Comparison of ENCODE assay signal across 23 mouse cellular contexts in the genomic region with DNA sequence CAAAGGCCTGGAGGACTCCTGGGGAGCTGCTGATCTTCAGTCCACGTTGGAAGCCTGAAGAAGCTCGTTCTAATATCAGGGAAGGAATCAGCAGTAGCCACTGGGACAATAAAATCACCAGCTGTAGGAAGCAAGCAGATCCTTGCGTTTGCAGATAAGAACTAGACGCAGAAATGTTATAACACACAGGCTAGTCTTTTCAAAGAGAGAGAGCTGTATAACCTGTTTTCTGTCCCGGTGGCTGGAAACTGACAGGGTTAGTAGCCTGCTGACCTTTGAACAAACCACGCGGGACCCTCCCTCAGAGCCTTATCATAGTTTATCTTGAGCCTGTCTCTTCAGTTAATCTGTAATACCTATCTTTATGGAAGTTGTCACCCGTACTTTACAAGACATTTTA.
DNase-seq lines count a peak whose midpoint lies in the region; ATAC-seq and TF ChIP-seq lines count a peak whose summit lies in the region.
"Had no signal": no experiment of that assay in that cellular context is flagged by ENCODE, and none has a peak within 500 bp of the region (broad histone marks: within the 10 kb centered on the region; RNA-seq: fewer than 3 reads in every experiment).

No protein-coding gene starts in this region.

- H3K9me3 ChIP-seq in intestine, embryonic 14.5 days (ENCODE audit: control insufficient read depth, low read length), result no peaks in the 10 kb centered on the region
- no peaks in the 10 kb centered on the region for H3K9me3 ChIP-seq in intestine, postnatal 0 days (ENCODE audit: control insufficient read depth)
- H3K9me3 ChIP-seq: liver, embryonic 12.5 days; neural tube, embryonic 13.5 days had no signal

- DNase-seq in embryo, embryonic 10 days (ENCODE audit: low spot score), result peak; percentile 23
- no peak for DNase-seq in embryo, embryonic 11 days
- no peak for DNase-seq in intestine, embryonic 14.5 days (ENCODE audit: low spot score)
- peak; percentile 9 for DNase-seq in urinary bladder, postnatal 14 days (ENCODE audit: low spot score)
- DNase-seq in urinary bladder, adult 2 months (ENCODE audit: low spot score), result no peak
- DNase-seq in thymus, postnatal 10 days (ENCODE audit: low spot score in 2 of 2), result no peak
- no peak for DNase-seq in adipocyte (ENCODE audit: low spot score)
- DNase-seq: adrenal gland, postnatal 25 days; cerebellum, adult 9-10 months; gastrocnemius, postnatal 36 days; heart, adult 2 months; heart, postnatal 36 days; kidney, adult 2 months; lung, adult 18-20 months; lung, postnatal 10 days; retina, postnatal 1 day; spleen, adult 18-20 months; thymus, postnatal 25 days had no signal

- no peak overlapping the region for H3K4me3 ChIP-seq in intestine, embryonic 14.5 days (ENCODE audit: low read depth, low read length)
- no peak overlapping the region for H3K4me3 ChIP-seq in intestine, postnatal 0 days (ENCODE audit: low read depth, low read length)
- H3K4me3 ChIP-seq: heart, adult 2 months; liver, embryonic 12.5 days; neural tube, embryonic 13.5 days had no signal

- whole genome bisulfite sequencing in intestine, embryonic 14.5 days, result 13% methylated on average over 8 of the region's 8 CpGs
- 17% methylated on average over 8 of the region's 8 CpGs for WGBS in intestine, postnatal 0 days

- no peaks in the 10 kb centered on the region for H3K36me3 ChIP-seq in intestine, embryonic 14.5 days (ENCODE audit: control insufficient read depth, insufficient read depth, low read length)
- H3K36me3 ChIP-seq in intestine, postnatal 0 days (ENCODE audit: control insufficient read depth, insufficient read depth), result no peaks in the 10 kb centered on the region
- H3K36me3 ChIP-seq: liver, embryonic 12.5 days; neural tube, embryonic 13.5 days had no signal

- no peak overlapping the region for H3K9ac ChIP-seq in intestine, embryonic 14.5 days (ENCODE audit: low read length)
- H3K9ac ChIP-seq in intestine, postnatal 0 days (ENCODE audit: low read depth, low read length), result no peak overlapping the region
- H3K9ac ChIP-seq: liver, embryonic 12.5 days; neural tube, embryonic 13.5 days had no signal

- ATAC-seq in intestine, embryonic 14.5 days (replicated peaks; ENCODE audit: low FRiP score, low TSS enrichment, low read depth), result no peak
- no peak for ATAC-seq in intestine, postnatal 0 days
- ATAC-seq: hindbrain, embryonic 16.5 days; liver, embryonic 12.5 days had no signal

- H3K27ac ChIP-seq in intestine, embryonic 14.5 days (ENCODE audit: low read depth), result no peak overlapping the region; the same call in 1 of the 2 replicates
- H3K27ac ChIP-seq in intestine, postnatal 0 days (ENCODE audit: low read depth, low read length), result no peak overlapping the region
- H3K27ac ChIP-seq: heart, adult 2 months; kidney, postnatal 0 days; liver, embryonic 12.5 days; neural tube, embryonic 13.5 days had no signal

- peaks cover 38% of the 10 kb centered on the region for H3K4me1 ChIP-seq in intestine, embryonic 14.5 days (replicated peaks; ENCODE audit: control insufficient read depth, insufficient read depth, low read length)
- H3K4me1 ChIP-seq in intestine, postnatal 0 days (replicated peaks; ENCODE audit: control insufficient read depth, insufficient read depth, low read length), result no peaks in the 10 kb centered on the region

- TF ChIP-seq CTCF in intestine, postnatal 0 days (IDR thresholded peaks at IDR 0.05; ENCODE audit: low read depth), result no peak

- H3K27me3 ChIP-seq in intestine, embryonic 14.5 days (replicated peaks; ENCODE audit: control insufficient read depth, insufficient read depth, low read length), result no peaks in the 10 kb centered on the region
- H3K27me3 ChIP-seq in intestine, postnatal 0 days (replicated peaks; ENCODE audit: control insufficient read depth, insufficient read depth, low read length), result no peaks in the 10 kb centered on the region
- H3K27me3 ChIP-seq: neural tube, embryonic 13.5 days had no signal

- H3K4me2 ChIP-seq in intestine, embryonic 14.5 days (ENCODE audit: low read length), result peak overlapping the region; percentile 20; the same call in 1 of the 2 replicates
- no peak overlapping the region for H3K4me2 ChIP-seq in intestine, postnatal 0 days (replicated peaks; ENCODE audit: low read depth)
- H3K4me2 ChIP-seq: neural tube, embryonic 13.5 days had no signal

Comparison
In these comparisons a context has a peak if more than half of its experiments do, and no peak if none do; other contexts are left out.
1. DNase-seq: peak in embryo, embryonic 10 days (single experiment) and urinary bladder, postnatal 14 days (single experiment); none in embryo, embryonic 11 days (single experiment), intestine, embryonic 14.5 days (single experiment), urinary bladder, adult 2 months (single experiment), thymus, postnatal 10 days (0 of 2) and adipocyte (single experiment).